Mouse (Mus musculus): ENCODE data around the gene Kdm5a. TPM values are rescaled to one million over a fixed set of nuclear protein-coding genes. Genes with fewer than 3 reads are reported as not detected.

Kdm5a gene
- polyA plus RNA-seq, 1 experiment from 2014 or later: 15.1 TPM

GRCm38 (mm10) chr6:120356478-120356877 lies 7.4 kb upstream of the Kdm5a start:
- H3K9ac ChIP-seq (ENCODE audit: low read depth, low read length): peak overlapping the region; percentile 87
- H3K36me3 ChIP-seq (ENCODE audit: control insufficient read depth, insufficient read depth): peaks cover 7% of the 10 kb centered on the region; the same call in 1 of the 2 replicates
- ATAC-seq (ENCODE audit: low read depth): no peak
- 17% methylated on average over 5 of the region's 5 CpGs for WGBS (ENCODE audit: insufficient replicate concordance)
- no peaks in the 10 kb centered on the region for H3K27me3 ChIP-seq (ENCODE audit: control insufficient read depth, insufficient read depth, low read depth, low read length)
- peaks cover 14% of the 10 kb centered on the region for H3K4me1 ChIP-seq (ENCODE audit: control insufficient read depth, low read depth, low read length)
- H3K27ac ChIP-seq (ENCODE audit: low read length): peak overlapping the region; percentile 98
- no peaks in the 10 kb centered on the region for H3K9me3 ChIP-seq (replicated peaks; ENCODE audit: control insufficient read depth, low read length)
- H3K4me2 ChIP-seq (ENCODE audit: low read depth, low read length): peak overlapping the region; percentile 74
- H3K4me3 ChIP-seq (ENCODE audit: low read depth, low read length): peak overlapping the region; percentile 84

- H3K4me3 ChIP-seq (ENCODE audit: low read depth, low read length): peak overlapping the region; percentile 84
- H3K4me2 ChIP-seq (ENCODE audit: low read depth, low read length): peak overlapping the region; percentile 74
- no peaks in the 10 kb centered on the region for H3K9me3 ChIP-seq (replicated peaks; ENCODE audit: control insufficient read depth, low read length)
- H3K27ac ChIP-seq (ENCODE audit: low read length): peak overlapping the region; percentile 98
- peak overlapping the region; percentile 87 for H3K9ac ChIP-seq (ENCODE audit: low read depth, low read length)
- peaks cover 7% of the 10 kb centered on the region; the same call in 1 of the 2 replicates for H3K36me3 ChIP-seq (ENCODE audit: control insufficient read depth, insufficient read depth)
- WGBS (ENCODE audit: insufficient replicate concordance): under 1% methylated on average over 31 of the region's 31 CpGs
- no peaks in the 10 kb centered on the region for H3K27me3 ChIP-seq (ENCODE audit: control insufficient read depth, insufficient read depth, low read depth, low read length)
- peak; percentile 99 for ATAC-seq (ENCODE audit: low read depth)
- peaks cover 15% of the 10 kb centered on the region for H3K4me1 ChIP-seq (ENCODE audit: control insufficient read depth, low read depth, low read length)
Measured at GRCm38 (mm10) chr6:120356951-120357945, 6.7 kb upstream of the Kdm5a start.

GRCm38 (mm10) chr6:120362124-120362523 lies 1.8 kb upstream of the Kdm5a start:
- Histone ChIP-seq H3K4me1 (ENCODE audit: control insufficient read depth, low read depth, low read length) (peaks cover 19% of the 10 kb centered on the region), H3K9ac (ENCODE audit: low read depth, low read length) (no peak overlapping the region), H3K4me2 (ENCODE audit: low read depth, low read length) (no peak overlapping the region; the same call in 1 of the 2 replicates), H3K27me3 (ENCODE audit: control insufficient read depth, insufficient read depth, low read depth, low read length) (no peaks in the 10 kb centered on the region), H3K36me3 (ENCODE audit: control insufficient read depth, insufficient read depth) (no peaks in the 10 kb centered on the region), H3K27ac (ENCODE audit: low read length) (peak overlapping the region; percentile 48; the same call in 1 of the 2 replicates), H3K9me3 (replicated peaks; ENCODE audit: control insufficient read depth, low read length) (no peaks in the 10 kb centered on the region), H3K4me3 (ENCODE audit: low read depth, low read length) (no peak overlapping the region)
- 92% methylated on average over 2 of the region's 2 CpGs for WGBS (ENCODE audit: insufficient replicate concordance)
- ATAC-seq (ENCODE audit: low read depth): no peak

GRCm38 (mm10) chr6:120362774-120363687 lies 893 bp upstream of the Kdm5a start:
- Histone ChIP-seq H3K4me1 (ENCODE audit: control insufficient read depth, low read depth, low read length) (peaks cover 17% of the 10 kb centered on the region), H3K27me3 (ENCODE audit: control insufficient read depth, insufficient read depth, low read depth, low read length) (no peaks in the 10 kb centered on the region), H3K27ac (ENCODE audit: low read length) (peak overlapping the region; percentile 95), H3K4me2 (ENCODE audit: low read depth, low read length) (peak overlapping the region; percentile 80), H3K9me3 (replicated peaks; ENCODE audit: control insufficient read depth, low read length) (no peaks in the 10 kb centered on the region), H3K9ac (ENCODE audit: low read depth, low read length) (peak overlapping the region; percentile 97), H3K4me3 (ENCODE audit: low read depth, low read length) (peak overlapping the region; percentile 99), H3K36me3 (ENCODE audit: control insufficient read depth, insufficient read depth) (0 out of 2 replicates have a peak, but pooled peaks cover 3% of the 10 kb centered on the region)
- ATAC-seq (ENCODE audit: low read depth): no peak
- WGBS (ENCODE audit: insufficient replicate concordance): 16% methylated on average over 15 of the region's 15 CpGs

GRCm38 (mm10) chr6:120364523-120364905 lies 590 bp downstream of the Kdm5a start:
- WGBS (ENCODE audit: insufficient replicate concordance): under 1% methylated on average over 31 of the region's 31 CpGs
- H3K9ac ChIP-seq (ENCODE audit: low read depth, low read length): peak overlapping the region; percentile 97
- H3K4me3 ChIP-seq (ENCODE audit: low read depth, low read length): peak overlapping the region; percentile 99
- ATAC-seq (ENCODE audit: low read depth): peak; percentile 38
- peaks cover 12% of the 10 kb centered on the region for H3K36me3 ChIP-seq (ENCODE audit: control insufficient read depth, insufficient read depth)
- no peaks in the 10 kb centered on the region for H3K27me3 ChIP-seq (ENCODE audit: control insufficient read depth, insufficient read depth, low read depth, low read length)
- H3K27ac ChIP-seq (ENCODE audit: low read length): peak overlapping the region; percentile 95
- no peaks in the 10 kb centered on the region for H3K9me3 ChIP-seq (replicated peaks; ENCODE audit: control insufficient read depth, low read length)
- H3K4me1 ChIP-seq (ENCODE audit: control insufficient read depth, low read depth, low read length): peaks cover 15% of the 10 kb centered on the region
- H3K4me2 ChIP-seq (ENCODE audit: low read depth, low read length): peak overlapping the region; percentile 80

- no peak for ATAC-seq (ENCODE audit: low read depth)
- Histone ChIP-seq H3K4me2 (ENCODE audit: low read depth, low read length) (peak overlapping the region; percentile 80), H3K36me3 (ENCODE audit: control insufficient read depth, insufficient read depth) (peaks cover 16% of the 10 kb centered on the region), H3K4me1 (ENCODE audit: control insufficient read depth, low read depth, low read length) (peaks cover 15% of the 10 kb centered on the region), H3K9me3 (replicated peaks; ENCODE audit: control insufficient read depth, low read length) (no peaks in the 10 kb centered on the region), H3K9ac (ENCODE audit: low read depth, low read length) (peak overlapping the region; percentile 97), H3K27me3 (ENCODE audit: control insufficient read depth, insufficient read depth, low read depth, low read length) (no peaks in the 10 kb centered on the region), H3K27ac (ENCODE audit: low read length) (peak overlapping the region; percentile 43; the same call in 1 of the 2 replicates), H3K4me3 (ENCODE audit: low read depth, low read length) (peak overlapping the region; percentile 99)
- WGBS (ENCODE audit: insufficient replicate concordance): 2% methylated on average over 15 of the region's 15 CpGs
Measured at GRCm38 (mm10) chr6:120365051-120365450, 1.1 kb downstream of the Kdm5a start.

GRCm38 (mm10) chr6:120376736-120377135 lies 12.8 kb downstream of the Kdm5a start:
- no peak; the same call in 1 of the 2 replicates for ATAC-seq (ENCODE audit: low read depth)
- peaks cover 3% of the 10 kb centered on the region; the same call in 1 of the 2 replicates for H3K9me3 ChIP-seq (replicated peaks; ENCODE audit: control insufficient read depth, low read length)
- H3K27ac ChIP-seq (ENCODE audit: low read length): no peak overlapping the region

GRCm38 (mm10) chr6:120390054-120390453 lies 26.1 kb downstream of the Kdm5a start:
- H3K4me3 ChIP-seq (ENCODE audit: low read depth, low read length): no peak overlapping the region
- H3K36me3 ChIP-seq (ENCODE audit: control insufficient read depth, insufficient read depth): peaks cover 35% of the 10 kb centered on the region
- no peaks in the 10 kb centered on the region for H3K27me3 ChIP-seq (ENCODE audit: control insufficient read depth, insufficient read depth, low read depth, low read length)
- no peak overlapping the region for H3K9ac ChIP-seq (ENCODE audit: low read depth, low read length)
- no peak overlapping the region for H3K4me2 ChIP-seq (ENCODE audit: low read depth, low read length)
- no peaks in the 10 kb centered on the region; the same call in 1 of the 2 replicates for H3K4me1 ChIP-seq (ENCODE audit: control insufficient read depth, low read depth, low read length)
- ATAC-seq (ENCODE audit: low read depth): peak; percentile 50
- H3K27ac ChIP-seq (ENCODE audit: low read length): no peak overlapping the region
- 27% methylated on average over 3 of the region's 3 CpGs for WGBS (ENCODE audit: insufficient replicate concordance)
- no peaks in the 10 kb centered on the region for H3K9me3 ChIP-seq (replicated peaks; ENCODE audit: control insufficient read depth, low read length)

More at GRCm38 (mm10) chr6:120376736-120377135, 12.8 kb downstream of the Kdm5a start:
- no peaks in the 10 kb centered on the region for H3K4me1 ChIP-seq (ENCODE audit: control insufficient read depth, low read depth, low read length)
- H3K9ac ChIP-seq (ENCODE audit: low read depth, low read length): no peak overlapping the region
- H3K27me3 ChIP-seq (ENCODE audit: control insufficient read depth, insufficient read depth, low read depth, low read length): no peaks in the 10 kb centered on the region
- H3K4me2 ChIP-seq (ENCODE audit: low read depth, low read length): no peak overlapping the region
- H3K4me3 ChIP-seq (ENCODE audit: low read depth, low read length): no peak overlapping the region
- WGBS (ENCODE audit: insufficient replicate concordance): 80% methylated on average over 2 of the region's 2 CpGs
- peaks cover 37% of the 10 kb centered on the region for H3K36me3 ChIP-seq (ENCODE audit: control insufficient read depth, insufficient read depth)

All from liver, embryonic 16.5 days (tissue).